8 mouse cellular contexts compared by ENCODE assay signal in the genomic region with DNA sequence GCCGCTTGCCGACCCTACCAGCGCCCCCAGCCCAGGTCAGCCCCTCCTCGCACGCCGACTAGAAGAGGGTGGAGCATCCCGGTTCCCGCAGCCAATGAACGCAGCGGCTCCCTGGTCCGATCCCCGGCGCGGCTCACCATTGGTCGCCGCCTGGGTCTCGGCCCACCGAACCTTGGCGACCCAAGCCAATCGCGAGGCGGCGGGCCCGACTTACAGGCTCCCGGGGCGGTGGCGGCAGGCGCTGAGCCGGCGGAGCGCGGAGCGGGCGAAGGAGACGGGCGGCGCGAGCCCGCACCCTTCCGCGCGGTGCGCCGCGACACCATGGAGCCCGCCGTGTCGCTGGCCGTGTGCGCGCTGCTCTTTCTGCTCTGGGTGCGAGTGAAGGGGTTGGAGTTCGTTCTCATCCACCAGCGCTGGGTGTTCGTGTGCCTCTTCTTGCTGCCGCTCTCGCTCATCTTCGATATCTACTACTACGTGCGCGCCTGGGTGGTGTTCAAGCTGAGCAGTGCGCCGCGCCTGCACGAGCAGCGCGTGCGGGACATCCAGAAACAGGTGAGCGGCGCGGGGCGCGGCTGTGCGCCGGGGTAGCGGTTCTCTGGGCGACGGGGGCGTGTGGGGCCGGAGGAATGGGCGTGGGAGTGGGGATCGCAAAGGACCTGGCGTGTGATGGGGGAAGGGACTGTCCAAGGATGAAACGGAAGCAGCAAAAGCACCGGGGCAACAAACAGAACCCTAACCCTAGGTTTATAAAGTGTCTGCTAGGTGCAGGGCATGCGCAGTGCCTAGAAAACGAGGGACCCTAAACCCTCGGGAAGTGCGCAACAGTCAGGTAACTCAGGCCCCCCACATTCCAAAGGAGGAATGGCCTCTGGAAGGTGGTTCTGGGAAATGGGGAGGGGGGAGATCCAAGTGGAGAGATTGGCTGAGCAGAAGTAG. TPM values are rescaled to one million over a fixed set of nuclear protein-coding genes. Genes with fewer than 3 reads are reported as not detected.
A peak's percentile ranks its signal among the peaks of the same experiment; 100 is the strongest.
DNase-seq lines count a peak whose midpoint lies in the region; ATAC-seq lines count a peak whose summit lies in the region.

A gene (plus strand): TSS at position 193 of the 936 bp plus-strand sequence.

- peak; percentile 94 for ATAC-seq in inflammation-experienced regulatory T-cells, adult 6 months
- ATAC-seq in megakaryocyte-erythroid progenitor cell, adult 5-6 weeks (replicated peaks; ENCODE audit: low FRiP score, low TSS enrichment, poor library complexity, severe bottlenecking): peak; percentile 95

- peak; percentile 48 for DNase-seq in adipocyte (ENCODE audit: low spot score)
- DNase-seq in embryo, embryonic 10 days (ENCODE audit: low spot score): peak; percentile 98
- DNase-seq in gastrocnemius, postnatal 14 days: peak; percentile 94
- peak; percentile 94 to 96 for DNase-seq in left cerebral cortex, postnatal 10 days (ENCODE audit: extremely low spot score in 1 of 2, low spot score in 2 of 2)
- DNase-seq in right cerebral cortex, postnatal 25 days: peak; percentile 97
- DNase-seq in urinary bladder, postnatal 4 days (ENCODE audit: low spot score in 2 of 2): peak; percentile 90 to 93

- intact Hi-C loops in gastrocnemius, postnatal 14 days (cut with DNase I; ENCODE audit: low total_unique reads): no loop called here
- intact Hi-C loops in left cerebral cortex, postnatal 10 days (cut with DNase I): no loop called here

RNA-seq across cellular contexts. Expression of the gene that starts here (rescaled TPM):
- 10 to 100 TPM in 1 of 2 experiments, 1 to 10 TPM in 1; 3.1 to 10.9 TPM for total RNA-seq in gastrocnemius, postnatal 14 days (2021)
- polyA plus RNA-seq in inflammation-experienced regulatory T-cells, adult 6 months (2017; shearing (Covaris generic)): 1 to 10 TPM; 2.3 to 6.0 (median 4.0) TPM
- 100 to 1,000 TPM; 133 to 143 TPM for total RNA-seq in left cerebral cortex, postnatal 10 days (2021)
- total RNA-seq in megakaryocyte-erythroid progenitor cell, adult 5-6 weeks (2014; fragmentation: Nextera tagmentation): 27.7 and 27.8 TPM in 2 replicates
- total RNA-seq in megakaryocyte-erythroid progenitor cell, adult 5-6 weeks (2017): 9.4 and 11.2 TPM in 2 replicates

Comparison
In these comparisons a context has a peak if more than half of its experiments do, and no peak if none do; other contexts are left out.
1. Peak in every context shown above with its lines: DNase-seq and ATAC-seq.
2. RNA of the gene that starts here (total RNA-seq): 133 to 143 TPM in left cerebral cortex, postnatal 10 days; 9.4 to 27.8 TPM in megakaryocyte-erythroid progenitor cell, adult 5-6 weeks and 3.1 to 10.9 TPM in gastrocnemius, postnatal 14 days; every median in the first group is over 4 times any median in the second.
3. DNase-seq: peak in every context shown above with its lines; median percentile 98 in embryo, embryonic 10 days; 97 in right cerebral cortex, postnatal 25 days; 95 in left cerebral cortex, postnatal 10 days; 94 in gastrocnemius, postnatal 14 days; 92 in urinary bladder, postnatal 4 days; 48 in adipocyte.